Mouse (Mus musculus): ENCODE data around the gene Ensa. TPM values are rescaled to one million over a fixed set of nuclear protein-coding genes. Genes with fewer than 3 reads are reported as not detected.
"Not testable (repeated sequence)": the region's sequence is repeated elsewhere in the genome, so short reads cannot be mapped to it uniquely, and the experiment has no call there.

Ensa gene
- polyA plus RNA-seq, 1 experiment from 2014 or later, result 73.4 TPM

- Histone ChIP-seq H3K36me3 (no peaks in the 10 kb centered on the region), H3K4me2 (no peak overlapping the region), H3K27ac (no peak overlapping the region), H3K27me3 (no peaks in the 10 kb centered on the region), H3K4me3 (no peak overlapping the region), H3K9ac (no peak overlapping the region), H3K4me1 (peaks cover 4% of the 10 kb centered on the region; the same call in 1 of the 2 replicates), H3K9me3 (no peaks in the 10 kb centered on the region)
- 57% methylated on average over 10 of the region's 10 CpGs for WGBS
- ATAC-seq (ENCODE audit: insufficient number of reproducible peaks, low FRiP score, low TSS enrichment, low read depth), result no peak
Measured at GRCm38 (mm10) chr3:95645313-95646235, 20.8 kb downstream of the Ensa start.

GRCm38 (mm10) chr3:95648016-95648415 lies 23.2 kb downstream of the Ensa start:
- Histone ChIP-seq H3K4me1 (peaks cover 13% of the 10 kb centered on the region; the same call in 1 of the 2 replicates), H3K9ac (no peak overlapping the region), H3K27ac (no peak overlapping the region), H3K9me3 (no peaks in the 10 kb centered on the region), H3K4me2 (no peak overlapping the region), H3K4me3 (no peak overlapping the region), H3K27me3 (no peaks in the 10 kb centered on the region), H3K36me3 (no peaks in the 10 kb centered on the region)
- no peak for ATAC-seq (ENCODE audit: insufficient number of reproducible peaks, low FRiP score, low TSS enrichment, low read depth)
- 90% methylated on average over 5 of the region's 5 CpGs for WGBS

GRCm38 (mm10) chr3:95650276-95651032 lies 25.7 kb downstream of the Ensa start:
- no peak overlapping the region for H3K4me2 ChIP-seq
- H3K27ac ChIP-seq, result peak overlapping the region; percentile 86
- peaks cover 19% of the 10 kb centered on the region; the same call in 1 of the 2 replicates for H3K4me1 ChIP-seq
- no peaks in the 10 kb centered on the region for H3K27me3 ChIP-seq
- H3K4me3 ChIP-seq, result no peak overlapping the region
- 0 out of 2 replicates have a peak, but pooled peaks have one; percentile 66 for ATAC-seq (ENCODE audit: insufficient number of reproducible peaks, low FRiP score, low TSS enrichment, low read depth)
- 42% methylated on average over 6 of the region's 6 CpGs for WGBS
- no peaks in the 10 kb centered on the region for H3K36me3 ChIP-seq
- no peak overlapping the region for H3K9ac ChIP-seq
- H3K9me3 ChIP-seq, result no peaks in the 10 kb centered on the region

- H3K27me3 ChIP-seq, result no peaks in the 10 kb centered on the region
- H3K4me3 ChIP-seq, result no peak overlapping the region
- H3K27ac ChIP-seq, result peak overlapping the region; percentile 86
- H3K9me3 ChIP-seq, result no peaks in the 10 kb centered on the region
- 80% methylated on average over 3 of the region's 3 CpGs for WGBS
- H3K4me1 ChIP-seq, result peaks cover 19% of the 10 kb centered on the region; the same call in 1 of the 2 replicates
- H3K9ac ChIP-seq, result no peak overlapping the region
- H3K36me3 ChIP-seq, result no peaks in the 10 kb centered on the region
- H3K4me2 ChIP-seq, result no peak overlapping the region
- ATAC-seq (ENCODE audit: insufficient number of reproducible peaks, low FRiP score, low TSS enrichment, low read depth), result no peak
Measured at GRCm38 (mm10) chr3:95651033-95651373, 26.2 kb downstream of the Ensa start.

GRCm38 (mm10) chr3:95651391-95652203 lies 26.8 kb downstream of the Ensa start:
- no peaks in the 10 kb centered on the region for H3K36me3 ChIP-seq
- WGBS, result 84% methylated on average over 16 of the region's 16 CpGs
- peak overlapping the region; percentile 86 for H3K27ac ChIP-seq
- H3K4me3 ChIP-seq, result no peak overlapping the region
- ATAC-seq (ENCODE audit: insufficient number of reproducible peaks, low FRiP score, low TSS enrichment, low read depth), result no peak
- no peak overlapping the region for H3K4me2 ChIP-seq
- H3K4me1 ChIP-seq, result peaks cover 19% of the 10 kb centered on the region; the same call in 1 of the 2 replicates
- H3K27me3 ChIP-seq, result no peaks in the 10 kb centered on the region
- no peak overlapping the region for H3K9ac ChIP-seq
- no peaks in the 10 kb centered on the region for H3K9me3 ChIP-seq

GRCm38 (mm10) chr3:95652204-95652811 lies 27.5 kb downstream of the Ensa start:
- no peak overlapping the region for H3K27ac ChIP-seq
- WGBS, result 61% methylated on average over 7 of the region's 7 CpGs
- H3K4me2 ChIP-seq, result no peak overlapping the region
- no peaks in the 10 kb centered on the region for H3K27me3 ChIP-seq
- peaks cover 19% of the 10 kb centered on the region; the same call in 1 of the 2 replicates for H3K4me1 ChIP-seq
- no peaks in the 10 kb centered on the region for H3K9me3 ChIP-seq
- no peak overlapping the region for H3K4me3 ChIP-seq
- no peak for ATAC-seq (ENCODE audit: insufficient number of reproducible peaks, low FRiP score, low TSS enrichment, low read depth)
- no peaks in the 10 kb centered on the region for H3K36me3 ChIP-seq
- H3K9ac ChIP-seq, result no peak overlapping the region

- Histone ChIP-seq H3K4me1 (peaks cover 24% of the 10 kb centered on the region; the same call in 1 of the 2 replicates), H3K9me3 (no peaks in the 10 kb centered on the region), H3K27me3 (no peaks in the 10 kb centered on the region), H3K4me2 (no peak overlapping the region), H3K36me3 (no peaks in the 10 kb centered on the region), H3K9ac (no peak overlapping the region), H3K4me3 (no peak overlapping the region), H3K27ac (no peak overlapping the region)
- ATAC-seq (ENCODE audit: insufficient number of reproducible peaks, low FRiP score, low TSS enrichment, low read depth), result no peak
- 20% methylated on average over 6 of the region's 6 CpGs for WGBS
Measured at GRCm38 (mm10) chr3:95652871-95653270, 28.1 kb downstream of the Ensa start.

GRCm38 (mm10) chr3:95653473-95654034 lies 28.8 kb downstream of the Ensa start:
- Histone ChIP-seq H3K9me3 (no peaks in the 10 kb centered on the region), H3K4me3 (no peak overlapping the region), H3K4me1 (peaks cover 27% of the 10 kb centered on the region; the same call in 1 of the 2 replicates), H3K27me3 (no peaks in the 10 kb centered on the region), H3K4me2 (no peak overlapping the region), H3K27ac (peak overlapping the region; percentile 70), H3K36me3 (no peaks in the 10 kb centered on the region), H3K9ac (no peak overlapping the region)
- WGBS, result 28% methylated on average over 11 of the region's 11 CpGs
- no peak for ATAC-seq (ENCODE audit: insufficient number of reproducible peaks, low FRiP score, low TSS enrichment, low read depth)

- WGBS, result 84% methylated on average over 3 of the region's 3 CpGs
- ATAC-seq (ENCODE audit: insufficient number of reproducible peaks, low FRiP score, low TSS enrichment, low read depth); H3K27me3 ChIP-seq; H3K9me3 ChIP-seq; H3K36me3 ChIP-seq; H3K9ac ChIP-seq; H3K4me2 ChIP-seq; H3K4me3 ChIP-seq: not testable (repeated sequence)
- Histone ChIP-seq H3K27ac (0 out of 2 replicates have a peak overlapping the region, but pooled peaks have one; percentile 70), H3K4me1 (peaks cover 27% of the 10 kb centered on the region; the same call in 1 of the 2 replicates)
Measured at GRCm38 (mm10) chr3:95654371-95654770, 29.6 kb downstream of the Ensa start.

GRCm38 (mm10) chr3:95655437-95655836 lies 30.6 kb downstream of the Ensa start:
- ATAC-seq (ENCODE audit: insufficient number of reproducible peaks, low FRiP score, low TSS enrichment, low read depth), result no peak
- Histone ChIP-seq H3K4me3 (no peak overlapping the region), H3K4me2 (no peak overlapping the region), H3K27ac (no peak overlapping the region), H3K27me3 (no peaks in the 10 kb centered on the region), H3K9ac (no peak overlapping the region), H3K4me1 (peaks cover 24% of the 10 kb centered on the region; the same call in 1 of the 2 replicates), H3K36me3 (peaks cover 3% of the 10 kb centered on the region; the same call in 1 of the 2 replicates), H3K9me3 (no peaks in the 10 kb centered on the region)
- WGBS, result 88% methylated on average over 5 of the region's 5 CpGs

- Histone ChIP-seq H3K9me3 (no peaks in the 10 kb centered on the region), H3K4me3 (no peak overlapping the region), H3K36me3 (peaks cover 10% of the 10 kb centered on the region; the same call in 1 of the 2 replicates), H3K4me1 (peaks cover 37% of the 10 kb centered on the region), H3K4me2 (no peak overlapping the region), H3K27me3 (no peaks in the 10 kb centered on the region), H3K9ac (no peak overlapping the region), H3K27ac (no peak overlapping the region)
- 87% methylated on average over 3 of the region's 3 CpGs for WGBS
- ATAC-seq (ENCODE audit: insufficient number of reproducible peaks, low FRiP score, low TSS enrichment, low read depth), result no peak
Measured at GRCm38 (mm10) chr3:95657108-95657507, 32.3 kb downstream of the Ensa start.

All from limb, embryonic 15.5 days (tissue).